Mouse (Mus musculus): Measurements from ENCODE around the gene Rtn4r.

Rtn4r gene

DNA sequence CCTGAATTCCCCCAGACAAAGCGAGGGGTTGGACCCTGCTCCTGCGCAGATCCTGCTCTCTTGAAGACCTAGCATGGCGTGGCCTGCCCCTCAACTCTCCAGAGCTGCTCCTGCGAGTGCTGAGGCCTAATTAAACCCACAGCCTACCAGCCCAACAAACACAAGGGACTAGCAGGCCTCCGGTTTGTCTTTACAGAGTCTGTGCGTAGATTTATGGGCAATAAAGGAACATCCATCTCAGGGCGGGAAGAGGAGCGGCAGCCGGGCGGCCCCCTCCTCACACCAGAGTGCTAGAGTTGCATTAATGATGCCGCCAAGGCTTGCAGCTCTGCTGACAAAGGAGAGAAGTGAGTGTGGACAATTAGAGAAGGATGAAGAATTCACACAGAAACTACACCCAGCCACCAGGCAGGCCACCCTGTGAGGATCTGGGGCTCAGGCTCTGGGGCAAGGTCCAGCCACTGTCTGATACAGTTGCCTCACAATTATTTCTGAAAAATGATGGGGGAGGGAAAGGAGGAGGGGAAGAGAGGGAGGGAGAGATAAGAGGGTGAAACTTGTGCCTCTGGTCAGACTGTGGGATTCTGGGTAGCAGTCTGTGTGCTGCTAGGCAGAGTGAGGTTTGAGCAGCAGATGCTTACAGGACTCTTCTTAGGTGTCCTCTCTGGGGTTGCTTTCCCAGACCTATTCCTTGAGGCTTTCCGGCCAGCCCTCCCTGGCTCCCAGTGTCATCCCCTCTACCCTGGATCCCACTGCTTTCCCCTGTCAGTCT is 29.3 kb downstream of the Rtn4r start:
- no peak for DNase-seq (ENCODE audit: low spot score in 2 of 2)

DNA sequence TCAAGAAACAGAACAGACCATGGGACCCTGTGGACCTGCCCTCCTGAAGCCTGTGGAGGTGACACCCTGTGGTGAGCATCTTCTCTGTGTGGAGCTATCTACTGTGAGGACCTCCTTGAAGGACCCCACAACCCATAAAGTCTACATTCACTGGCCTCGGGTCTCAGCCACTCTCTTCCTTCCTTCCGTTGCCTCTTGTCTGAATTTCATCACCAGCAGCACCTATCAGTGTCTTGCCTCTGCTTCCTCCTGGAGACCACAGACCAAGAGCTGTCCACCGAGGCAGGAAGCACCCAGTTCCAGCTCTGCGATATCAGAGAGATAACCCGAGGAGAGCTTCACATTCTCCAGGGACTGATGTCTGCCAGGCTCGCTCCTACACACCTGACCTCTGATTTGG is 31.8 kb downstream of the Rtn4r start:
- DNase-seq (ENCODE audit: low spot score in 2 of 2): no peak

DNA sequence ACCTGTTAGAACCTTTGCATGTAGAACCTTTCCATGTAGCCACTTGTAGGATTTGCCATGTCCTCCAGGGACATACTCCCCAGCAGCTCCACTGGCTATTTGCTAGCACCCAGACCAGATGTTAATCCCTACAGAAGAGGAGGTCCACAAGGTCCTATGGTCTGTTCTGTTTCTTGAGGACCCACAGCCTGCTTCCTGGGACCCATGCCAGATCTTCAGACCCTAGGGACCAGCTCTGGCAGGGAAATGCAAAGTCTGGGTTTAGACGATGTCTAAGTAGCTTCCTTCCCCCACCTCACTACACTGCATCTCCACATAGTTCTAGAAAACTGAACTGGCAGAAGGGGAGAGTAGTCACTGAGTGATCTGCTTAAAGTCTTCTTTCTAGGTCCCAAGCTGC is 32.3 kb downstream of the Rtn4r start:
- no peak for DNase-seq (ENCODE audit: low spot score in 2 of 2)

DNA sequence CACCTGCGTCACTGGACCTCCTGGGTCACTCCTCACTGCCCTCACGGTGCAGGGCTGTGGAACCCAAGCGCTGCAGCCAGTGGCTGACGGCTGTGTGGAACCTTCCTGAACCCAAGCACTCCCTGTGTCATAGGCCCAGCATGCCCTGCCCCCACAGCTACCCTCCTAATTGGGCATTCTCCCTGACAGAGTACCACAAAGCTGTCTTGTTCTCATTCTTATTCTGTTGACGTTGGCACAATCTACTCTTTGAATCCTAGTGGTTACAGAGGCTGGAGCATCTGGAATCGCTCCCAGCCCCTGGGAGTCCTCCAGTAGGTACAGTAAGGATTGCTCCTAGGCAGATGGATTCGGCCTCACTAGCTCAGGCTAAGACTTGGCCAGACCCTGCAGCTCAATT is 33.1 kb downstream of the Rtn4r start:
- no peak for DNase-seq (ENCODE audit: low spot score in 2 of 2)

DNA sequence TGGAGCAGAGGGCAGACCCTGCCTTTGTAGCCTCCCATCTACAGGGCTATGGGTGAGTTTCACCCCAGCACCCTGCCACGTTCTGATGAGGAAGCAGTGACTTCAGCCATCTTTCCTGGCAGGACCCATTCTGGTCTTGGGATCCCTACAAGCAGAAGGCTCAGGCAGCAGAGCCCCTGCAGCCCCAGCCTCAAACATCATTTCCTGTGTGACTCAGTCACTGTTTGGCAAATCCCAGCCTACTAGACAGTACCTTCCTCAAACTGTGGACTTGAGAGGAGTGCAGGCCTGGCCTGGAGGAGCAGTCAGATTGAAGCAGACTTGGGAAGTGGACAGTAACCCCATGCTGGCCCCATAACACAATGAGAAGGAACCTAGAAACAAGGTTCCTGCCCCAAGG is 33.7 kb downstream of the Rtn4r start:
- DNase-seq (ENCODE audit: low spot score in 2 of 2): no peak

DNA sequence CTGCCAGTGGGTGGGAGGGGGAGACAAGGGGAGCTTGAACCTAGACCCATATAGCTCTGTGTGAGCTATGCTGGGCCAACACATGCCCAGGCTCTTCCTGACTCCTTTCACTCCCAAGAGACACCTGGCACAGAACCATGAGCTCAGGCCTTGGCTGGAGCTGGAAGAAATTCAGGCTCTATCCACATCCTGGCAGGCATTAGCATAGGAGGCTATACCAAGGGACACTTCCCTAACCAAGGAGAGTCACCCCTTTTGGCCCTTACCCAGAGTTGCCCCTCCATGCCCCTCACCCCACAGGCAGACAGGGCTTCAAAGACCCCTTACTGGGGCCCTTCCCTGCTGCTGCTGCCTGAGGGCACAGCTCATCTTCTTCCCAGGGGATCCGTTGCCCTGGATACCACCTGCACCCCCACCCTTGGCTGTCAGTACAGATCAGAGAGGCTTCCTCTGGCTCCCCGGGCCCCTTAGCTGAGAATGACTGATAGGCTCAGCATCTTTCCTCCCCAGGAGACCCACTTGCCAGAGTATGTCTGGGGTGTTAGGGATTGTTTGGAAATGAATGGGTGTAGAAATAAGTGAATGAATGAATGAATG is 37.3 kb downstream of the Rtn4r start:
- DNase-seq (ENCODE audit: low spot score in 2 of 2): no peak

DNA sequence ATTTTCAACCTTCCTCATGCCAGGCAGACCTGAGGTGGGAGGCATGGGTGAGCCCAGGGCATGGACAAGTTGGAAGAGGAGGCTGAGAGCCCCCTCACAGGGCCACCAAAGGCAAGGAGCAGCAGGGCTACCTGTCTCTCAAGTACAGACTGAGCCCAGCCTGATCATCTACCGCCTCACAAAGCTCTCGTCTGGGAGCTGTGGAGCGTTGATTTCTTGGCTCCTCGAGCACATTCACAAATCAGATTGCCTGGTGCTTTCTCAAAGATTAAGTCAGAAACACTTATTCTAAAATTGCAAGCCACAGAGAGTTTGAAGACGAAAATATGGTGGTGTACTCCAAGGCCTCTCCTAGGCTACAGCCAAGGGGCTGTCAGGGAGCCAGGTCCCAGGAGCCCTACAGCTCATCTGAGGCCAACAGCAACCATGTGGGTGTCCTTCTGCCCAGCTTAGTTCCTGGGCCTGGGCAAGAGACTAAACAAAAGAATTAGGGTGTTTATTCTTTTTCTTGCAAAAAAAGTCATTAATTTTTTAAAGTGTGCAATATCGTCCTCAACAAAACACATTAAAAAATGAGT is 39.3 kb downstream of the Rtn4r start:
- DNase-seq (ENCODE audit: low spot score in 2 of 2): no peak

DNA sequence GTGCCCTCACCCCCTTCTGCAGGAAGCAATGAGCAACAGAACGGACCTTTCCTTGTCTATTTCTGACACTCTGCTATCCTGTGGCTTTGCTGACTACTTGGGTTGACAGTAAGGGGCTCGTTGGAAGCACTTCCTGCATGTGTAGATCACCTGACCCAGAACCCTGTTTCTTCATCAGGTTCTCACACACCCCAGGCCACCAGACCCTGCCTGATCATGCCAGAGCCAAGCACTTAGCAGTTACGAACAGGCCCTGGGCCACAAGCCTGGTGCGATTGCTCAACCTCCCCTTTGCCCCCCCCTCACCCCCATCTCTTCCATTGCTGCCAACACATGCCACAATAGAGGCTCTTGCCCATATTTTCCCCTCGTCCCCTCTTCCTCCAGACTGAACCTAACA is 41.7 kb downstream of the Rtn4r start:
- DNase-seq (ENCODE audit: low spot score in 2 of 2): no peak

DNA sequence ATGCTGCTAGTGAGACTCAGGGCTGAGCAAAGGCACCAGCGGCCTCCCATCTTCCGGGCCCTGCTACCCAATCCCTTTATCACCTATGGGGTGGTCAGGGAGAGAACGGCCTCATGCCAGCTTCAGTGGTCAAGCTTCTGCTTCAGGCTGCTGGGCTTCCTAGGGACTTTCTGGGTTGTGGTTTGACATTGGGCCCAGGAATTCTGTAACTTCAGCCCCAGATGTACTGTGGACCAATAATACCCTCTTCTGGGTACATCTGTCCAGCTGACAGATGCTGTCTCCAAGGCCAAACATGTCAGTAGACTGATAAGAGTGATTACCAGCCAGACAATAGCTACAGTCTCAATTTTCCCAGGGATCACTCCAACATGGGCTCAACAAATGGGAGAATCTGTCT is 42.3 kb downstream of the Rtn4r start:
- no peak for DNase-seq (ENCODE audit: low spot score in 2 of 2)

DNA sequence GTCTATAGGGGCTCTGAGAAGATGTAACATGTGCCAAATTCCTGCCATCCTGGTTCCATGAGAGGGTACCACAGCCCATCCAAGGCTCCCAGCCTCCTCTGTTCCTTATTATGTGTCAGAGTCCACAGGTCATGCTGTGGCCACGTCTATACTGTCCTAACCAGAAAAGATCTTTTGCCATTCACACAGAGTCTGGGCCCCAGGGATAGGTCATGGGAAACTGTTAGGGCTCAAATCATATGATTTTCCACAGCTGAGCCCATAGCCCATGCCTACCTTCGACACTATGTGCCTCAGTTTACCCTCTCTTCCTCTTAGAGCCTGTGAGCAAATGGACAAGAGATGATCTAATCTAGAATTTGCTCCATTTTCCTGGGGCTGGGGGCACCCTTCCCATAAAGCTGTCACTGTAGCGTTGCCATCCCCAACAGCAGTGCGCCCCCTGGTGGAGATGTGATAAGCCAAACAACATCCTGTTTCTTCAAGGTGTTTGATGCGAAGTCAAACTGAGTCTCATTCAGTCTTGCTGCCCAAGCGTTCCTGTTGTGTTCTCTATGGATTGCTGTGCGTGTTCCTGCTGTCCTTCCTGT is 44.9 kb downstream of the Rtn4r start:
- DNase-seq (ENCODE audit: low spot score in 2 of 2): peak; percentile 45 to 67

DNA sequence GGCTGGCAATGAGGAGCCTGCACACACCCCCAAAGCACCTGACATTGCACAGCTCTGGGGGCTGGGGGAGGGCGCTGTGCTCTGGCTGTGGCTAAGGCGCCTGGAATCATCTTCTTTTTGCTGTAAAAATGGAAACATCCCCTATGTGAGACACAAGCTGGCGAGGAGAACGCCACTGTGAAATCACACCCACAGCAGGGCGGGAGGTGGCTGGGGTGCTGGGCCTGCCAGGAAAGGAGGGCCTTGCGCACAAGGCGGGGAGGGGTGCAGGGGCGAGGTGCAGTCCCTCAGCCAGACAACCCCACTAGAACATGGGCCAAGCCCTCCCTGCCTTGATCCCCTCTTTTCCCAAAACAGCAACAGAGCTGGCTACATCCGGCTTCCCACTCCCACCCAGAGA is 45.8 kb downstream of the Rtn4r start:
- DNase-seq (ENCODE audit: low spot score in 2 of 2): no peak

DNA sequence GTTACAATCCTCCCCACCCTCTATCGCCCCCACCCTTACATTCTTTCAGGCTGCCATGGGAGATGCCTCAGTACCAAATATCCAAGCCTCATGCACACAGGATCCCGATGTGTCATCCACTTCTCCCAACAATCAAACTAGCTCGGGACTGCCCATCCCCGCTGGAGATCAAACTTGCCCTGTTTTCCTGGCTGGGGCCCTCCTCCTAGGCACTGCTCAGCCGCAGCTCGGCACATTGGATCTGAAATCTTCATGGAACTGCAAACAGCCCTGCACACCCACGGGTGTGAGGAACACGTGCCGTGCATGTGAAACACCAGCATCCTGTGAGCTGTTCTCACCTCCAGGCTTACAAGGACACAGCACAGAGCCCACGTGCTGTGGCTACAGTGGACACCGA is 46.3 kb downstream of the Rtn4r start:
- no peak for DNase-seq (ENCODE audit: low spot score in 2 of 2)

DNA sequence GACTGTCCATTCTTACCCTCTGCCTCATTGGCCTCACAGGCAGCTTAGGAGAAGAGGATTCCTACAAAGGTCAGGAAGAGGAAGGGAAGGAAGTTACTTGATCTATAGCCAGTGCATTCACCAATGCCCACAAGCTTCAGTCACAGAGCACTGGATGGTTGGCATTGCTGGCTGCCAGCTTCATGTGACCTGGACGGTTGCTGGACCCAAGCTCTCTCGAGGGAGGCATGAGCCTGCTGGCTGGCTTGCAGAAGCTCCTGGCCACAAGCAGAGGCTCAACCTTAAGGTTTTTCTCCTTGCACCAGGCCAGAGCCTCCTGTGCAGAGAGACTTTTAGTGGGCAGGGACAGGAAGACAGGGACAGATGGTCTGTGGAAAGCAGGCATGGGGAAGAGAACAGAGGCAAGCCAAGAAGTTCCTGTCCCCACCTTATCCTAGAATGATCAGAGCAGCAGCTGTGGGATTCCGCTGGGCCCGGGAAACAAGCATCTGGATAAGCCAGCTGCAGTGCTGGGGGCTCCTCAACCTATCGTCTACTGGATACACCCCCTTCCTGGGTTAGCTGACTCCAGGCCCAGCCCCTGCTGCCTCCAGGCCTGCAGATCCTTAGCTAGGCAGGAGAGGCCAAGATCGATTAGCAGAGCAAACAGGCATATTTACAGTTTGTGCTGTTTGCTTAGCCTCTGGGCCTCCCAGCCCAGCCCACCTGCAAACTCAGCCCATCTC is 48.5 kb downstream of the Rtn4r start:
- DNase-seq (ENCODE audit: low spot score in 2 of 2): no peak

DNA sequence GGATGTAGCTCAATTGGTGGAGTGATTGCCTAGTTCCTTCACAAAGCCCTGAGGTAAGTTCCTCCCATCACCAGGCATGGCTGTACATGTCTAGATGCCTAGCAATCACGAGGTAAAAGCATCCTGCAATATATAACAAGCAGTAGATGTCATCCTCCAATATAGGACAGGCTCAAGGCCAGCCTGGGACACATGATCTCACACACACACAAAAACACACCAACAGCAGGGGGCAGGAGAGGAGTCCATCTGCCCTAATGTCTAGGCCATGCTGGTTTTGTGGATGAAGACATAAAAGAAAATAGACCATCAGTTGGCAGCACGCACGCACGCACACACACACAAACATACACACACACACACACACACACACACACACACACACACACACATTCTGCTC is 49.3 kb downstream of the Rtn4r start:
- DNase-seq (ENCODE audit: low spot score in 2 of 2): no peak

DNA sequence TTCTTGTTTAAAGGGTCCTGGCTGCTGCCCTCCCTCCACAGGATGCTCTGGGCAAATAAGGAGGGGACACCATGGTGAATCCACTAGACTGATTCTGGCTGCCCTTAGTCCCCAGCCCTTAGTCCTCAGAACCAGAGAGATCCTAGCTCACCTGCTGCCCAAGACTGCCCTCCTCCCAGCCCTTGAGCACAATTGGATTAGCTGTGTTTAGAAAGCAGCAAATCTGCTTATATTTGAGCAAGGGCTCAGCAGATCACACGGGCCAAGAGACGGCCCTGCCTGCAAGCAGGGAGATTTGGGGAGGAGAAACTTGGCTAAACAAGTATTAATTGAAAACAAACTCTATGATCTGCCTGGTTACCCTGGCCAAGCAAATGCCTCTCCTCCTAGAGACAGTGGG is 52.1 kb downstream of the Rtn4r start:
- DNase-seq (ENCODE audit: low spot score in 2 of 2): no peak

DNA sequence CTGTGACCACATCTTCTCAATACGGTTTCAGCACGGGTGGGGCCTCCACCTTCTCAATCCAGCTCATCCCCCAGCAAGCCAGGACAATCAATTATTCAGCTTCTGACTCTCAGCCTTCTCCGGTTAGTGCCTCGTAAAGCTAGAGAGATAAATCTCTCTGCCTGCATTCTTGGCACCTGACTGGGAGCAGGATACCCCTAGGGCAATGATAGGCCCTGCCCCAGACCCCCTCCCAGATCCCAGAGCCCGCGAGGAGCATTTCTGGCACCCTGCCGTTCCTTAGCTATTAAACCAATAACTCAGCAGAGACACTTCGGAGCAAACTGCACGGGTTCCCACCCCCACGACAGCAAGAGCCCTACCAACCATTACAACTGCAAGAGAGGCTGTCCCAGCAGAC is 54.0 kb downstream of the Rtn4r start:
- DNase-seq (ENCODE audit: low spot score in 2 of 2): no peak

DNA sequence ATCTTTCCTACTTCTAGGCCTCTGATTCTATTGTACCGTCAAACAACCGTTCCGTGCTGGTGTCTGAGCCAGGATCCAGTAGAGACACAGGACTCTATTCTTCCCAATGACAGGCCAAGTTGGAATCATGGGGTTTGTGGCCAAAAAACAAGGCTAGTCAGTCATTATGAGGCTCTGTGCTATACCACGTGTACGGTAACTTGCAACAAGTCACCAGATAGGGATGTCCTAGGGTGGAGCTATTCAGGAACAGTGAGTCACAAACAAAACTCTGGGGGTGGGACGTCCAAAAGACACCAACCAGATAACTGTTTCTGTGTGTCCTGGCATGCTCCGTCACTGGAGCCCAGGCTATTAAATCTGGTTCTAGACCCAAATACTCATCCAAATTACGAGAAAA is 55.3 kb downstream of the Rtn4r start:
- DNase-seq (ENCODE audit: low spot score in 2 of 2): no peak

DNA sequence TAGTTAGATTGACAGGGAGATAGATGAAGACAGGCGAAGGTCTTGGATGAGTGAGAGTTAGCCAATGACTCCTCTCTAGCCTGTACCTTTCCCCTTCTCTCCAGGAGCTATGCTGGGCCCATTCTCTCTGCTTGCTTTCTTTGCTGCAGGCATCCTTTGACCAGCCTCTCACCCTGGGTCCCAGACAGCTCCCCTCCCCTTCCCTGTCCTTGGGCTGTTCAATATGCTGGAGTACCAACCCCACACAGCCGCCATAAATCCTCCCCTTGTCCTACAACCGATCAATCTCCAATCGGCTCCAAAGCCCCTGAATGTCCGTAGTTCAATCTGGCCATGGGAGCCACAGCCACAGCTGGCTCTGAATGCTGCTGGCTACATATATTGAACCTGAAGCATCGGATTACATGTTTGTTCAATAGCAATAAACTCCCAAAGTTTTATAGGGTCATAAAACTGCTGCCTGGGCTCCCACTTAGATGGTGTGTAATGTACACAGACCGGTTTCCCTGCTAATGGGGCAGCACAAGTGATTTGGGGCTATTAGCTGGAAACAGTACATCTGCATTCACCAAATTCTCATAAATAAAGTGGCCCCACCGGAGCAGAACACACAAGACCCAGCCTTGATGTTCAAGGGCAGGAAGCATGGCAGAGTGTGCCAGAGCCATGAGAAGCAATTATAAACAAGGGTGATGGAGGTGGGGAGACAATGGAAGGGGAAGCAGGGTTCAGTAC is 58.4 kb downstream of the Rtn4r start:
- DNase-seq (ENCODE audit: low spot score in 2 of 2): no peak

DNA sequence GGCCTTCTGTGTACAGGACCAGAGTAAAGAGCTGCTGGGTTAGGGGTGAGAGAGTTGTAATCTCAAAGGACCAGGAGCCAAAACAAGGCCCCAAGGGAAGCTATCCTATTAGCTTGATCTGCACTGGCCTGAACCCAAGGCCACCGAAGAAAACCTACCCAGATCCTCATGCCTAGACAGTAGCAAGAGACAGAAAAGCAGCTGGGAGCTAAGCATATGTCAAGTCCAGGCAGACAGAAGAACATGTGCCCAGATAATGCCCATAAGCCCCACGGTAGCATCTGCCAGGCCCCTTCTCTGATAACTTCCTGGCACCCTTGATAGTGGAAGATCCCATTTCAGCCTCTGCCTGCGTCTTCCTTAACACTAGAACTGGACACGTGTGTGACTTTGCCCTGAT is 59.4 kb downstream of the Rtn4r start:
- no peak for DNase-seq (ENCODE audit: low spot score in 2 of 2)

DNA sequence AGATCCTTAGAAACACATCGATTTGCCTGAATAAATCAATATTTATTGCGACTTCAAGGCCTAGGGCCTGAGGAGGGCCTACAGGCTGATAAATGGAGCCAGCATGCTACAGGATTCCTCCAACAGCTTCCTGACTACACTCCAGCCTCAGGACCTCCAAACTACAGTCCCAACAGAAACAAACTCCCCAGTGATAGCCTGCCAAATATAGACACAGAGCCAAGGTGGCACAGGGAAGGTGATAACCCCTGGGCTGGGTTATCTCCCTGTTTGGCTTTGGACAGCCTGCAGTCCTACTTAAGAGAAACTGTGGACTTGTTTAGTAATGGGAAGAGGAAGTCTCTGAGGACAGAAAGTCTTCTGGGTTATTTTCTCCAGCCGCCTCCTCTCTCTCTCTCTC is 59.8 kb downstream of the Rtn4r start:
- DNase-seq (ENCODE audit: low spot score in 2 of 2): no peak

DNA sequence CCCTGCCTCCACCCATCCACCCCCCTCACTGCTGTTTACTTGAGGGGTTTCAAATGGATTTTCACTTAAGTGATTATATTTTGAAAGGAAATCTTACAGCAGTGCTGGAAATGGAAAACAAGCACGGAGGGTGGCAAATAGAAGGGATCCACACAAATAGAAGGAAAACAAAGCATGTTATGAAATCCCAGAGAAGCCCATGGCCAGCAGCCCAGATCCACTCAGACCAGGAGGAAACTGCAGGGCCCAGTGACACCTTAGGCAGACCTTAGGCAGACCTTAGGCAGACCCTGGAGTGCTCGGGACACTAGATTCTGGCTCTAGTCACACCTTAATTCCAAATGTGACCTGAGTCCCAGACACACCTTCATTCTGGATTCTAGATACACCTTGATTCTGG is 63.6 kb downstream of the Rtn4r start:
- no peak for DNase-seq (ENCODE audit: low spot score in 2 of 2)

Data from spleen, postnatal 14 days (tissue).